Mouse (Mus musculus): ENCODE data around the gene Hcn1.

Gene Hcn1

DNA sequence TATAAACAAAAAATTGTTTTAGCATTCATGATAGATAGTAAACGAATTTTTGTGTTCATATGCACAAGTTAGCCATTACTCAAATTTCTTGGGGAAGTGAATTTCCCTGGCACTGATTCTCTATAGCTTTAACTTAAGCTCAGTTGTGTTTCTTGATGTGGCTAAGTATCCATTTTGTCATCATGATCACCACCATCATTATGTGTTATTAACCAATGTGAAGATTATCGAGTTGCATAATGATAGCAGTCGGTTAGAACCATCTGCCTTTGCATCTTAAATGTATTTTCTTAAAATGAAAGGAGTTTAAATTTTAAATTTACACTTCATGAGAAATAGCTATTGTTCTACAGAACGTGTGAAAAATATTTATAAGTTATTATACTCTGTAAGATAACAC is 426.5 kb downstream of the Hcn1 start:
- DNase-seq: no peak

DNA sequence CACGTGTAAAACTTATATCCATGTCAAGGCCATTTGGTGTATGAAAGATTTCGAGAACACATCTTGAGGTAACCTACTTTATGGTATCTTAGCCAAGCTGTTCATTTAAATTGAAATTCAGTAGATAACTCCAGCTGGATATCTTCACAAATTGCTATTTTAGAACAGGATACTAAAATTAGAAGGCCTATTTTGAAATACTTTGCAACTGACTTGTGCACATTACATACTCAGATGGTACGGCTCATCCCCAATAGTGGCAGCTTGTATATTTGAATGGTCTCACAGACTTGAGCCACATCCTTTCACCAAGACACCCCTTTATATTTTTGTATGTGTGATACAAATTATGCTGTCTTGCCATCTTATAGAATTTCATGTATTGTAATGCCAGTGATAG is 427.5 kb downstream of the Hcn1 start:
- DNase-seq: peak; percentile 3

DNA sequence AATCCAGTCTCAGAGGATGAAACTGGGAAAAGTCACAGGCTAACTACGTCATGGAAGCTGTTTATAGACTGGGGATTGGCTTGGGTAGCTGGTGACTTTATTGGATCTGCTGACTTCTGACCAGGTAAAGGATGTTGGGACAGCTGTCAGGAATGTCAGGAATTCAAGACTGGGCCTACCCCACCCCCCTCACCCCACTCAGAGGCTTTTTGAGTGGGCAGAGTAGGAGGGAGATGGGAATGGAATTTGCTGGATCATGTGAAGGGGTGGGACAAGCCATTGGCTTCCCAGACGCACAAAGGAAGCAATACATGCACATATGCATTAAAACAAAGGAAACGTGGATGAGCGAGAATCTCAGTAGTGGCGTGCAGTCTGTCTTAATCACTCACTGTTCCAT is 433.5 kb downstream of the Hcn1 start:
- no peak for DNase-seq
